Mouse (Mus musculus): ENCODE measurements around the gene F13b. TPM values are rescaled to one million over a fixed set of nuclear protein-coding genes. Genes with fewer than 3 reads are reported as not detected.

The F13b gene
- 0.06 TPM in 1 of 2 replicates, not detected in the other for polyA plus RNA-seq (2015; fragmentation: Nextera tagmentation; extraction: Ambion mirVana)

GRCm38 (mm10) chr1:139501258-139501752 is at the start of gene F13b:
Gene F13b (plus strand): TSS chr1:139501702.
- H3K4me1 ChIP-seq, result no peaks in the 10 kb centered on the region
- H3K9me3 ChIP-seq, result no peaks in the 10 kb centered on the region
- no peak within 1 kb of the TSS for H3K4me2 ChIP-seq
- H3K36me3 ChIP-seq, result no peaks in the 10 kb centered on the region
- no peak for ATAC-seq (ENCODE audit: borderline replicate concordance, extremely low read depth, low FRiP score, low TSS enrichment)
- no peak within 1 kb of the TSS for H3K27ac ChIP-seq
- no peaks in the 10 kb centered on the region for H3K27me3 ChIP-seq
- H3K4me3 ChIP-seq, result no peak within 1 kb of the TSS
- 86% methylated on average over 3 of the region's 3 CpGs for WGBS
- H3K9ac ChIP-seq, result no peak within 1 kb of the TSS

- Histone ChIP-seq H3K27me3 (no peaks in the 10 kb centered on the region), H3K4me2 (peak within 1 kb of the TSS; percentile 76), H3K36me3 (peaks cover 17% of the 10 kb centered on the region), H3K4me3 (peak within 1 kb of the TSS; percentile 64), H3K9me3 (no peaks in the 10 kb centered on the region), H3K27ac (peak within 1 kb of the TSS; percentile 54), H3K9ac (peak within 1 kb of the TSS; percentile 61), H3K4me1 (peaks cover 13% of the 10 kb centered on the region)
- peak; percentile 99 for ATAC-seq (ENCODE audit: borderline replicate concordance, extremely low read depth, low FRiP score, low TSS enrichment)
- under 1% methylated on average over 56 of the region's 65 CpGs for whole genome bisulfite sequencing
These were observed 46.9 kb upstream of the F13b start, which contains the start of gene Aspm for GRCm38 (mm10) chr1:139454340-139455225. Gene Aspm (plus strand): TSS chr1:139454772.

- H3K27ac ChIP-seq, result peak overlapping the region; percentile 54
- WGBS, result under 1% methylated on average over 17 of the region's 17 CpGs
- H3K9ac ChIP-seq, result peak overlapping the region; percentile 61
- peak overlapping the region; percentile 76 for H3K4me2 ChIP-seq
- H3K4me1 ChIP-seq, result peaks cover 13% of the 10 kb centered on the region
- peaks cover 17% of the 10 kb centered on the region for H3K36me3 ChIP-seq
- ATAC-seq (ENCODE audit: borderline replicate concordance, extremely low read depth, low FRiP score, low TSS enrichment), result peak; percentile 29
- no peaks in the 10 kb centered on the region for H3K9me3 ChIP-seq
- H3K27me3 ChIP-seq, result no peaks in the 10 kb centered on the region
- H3K4me3 ChIP-seq, result peak overlapping the region; percentile 64
These were observed 46.2 kb upstream of the F13b start for GRCm38 (mm10) chr1:139455226-139455869.

- H3K4me3 ChIP-seq, result no peak overlapping the region
- H3K27ac ChIP-seq, result no peak overlapping the region
- ATAC-seq (ENCODE audit: borderline replicate concordance, extremely low read depth, low FRiP score, low TSS enrichment), result no peak
- peaks cover 5% of the 10 kb centered on the region for H3K4me1 ChIP-seq
- H3K9ac ChIP-seq, result no peak overlapping the region
- WGBS, result 86% methylated on average over 5 of the region's 5 CpGs
- no peak overlapping the region for H3K4me2 ChIP-seq
- no peaks in the 10 kb centered on the region for H3K9me3 ChIP-seq
- H3K36me3 ChIP-seq, result peaks cover 48% of the 10 kb centered on the region
- no peaks in the 10 kb centered on the region for H3K27me3 ChIP-seq
These were observed 40.7 kb upstream of the F13b start for GRCm38 (mm10) chr1:139460807-139461206.

GRCm38 (mm10) chr1:139465936-139466335 is 35.6 kb upstream of the F13b start:
- peaks cover 66% of the 10 kb centered on the region for H3K36me3 ChIP-seq
- H3K9me3 ChIP-seq, result no peaks in the 10 kb centered on the region
- no peak overlapping the region for H3K4me2 ChIP-seq
- no peaks in the 10 kb centered on the region for H3K4me1 ChIP-seq
- no peak overlapping the region for H3K9ac ChIP-seq
- no peak overlapping the region for H3K4me3 ChIP-seq
- no peak for ATAC-seq (ENCODE audit: borderline replicate concordance, extremely low read depth, low FRiP score, low TSS enrichment)
- H3K27ac ChIP-seq, result no peak overlapping the region
- 90% methylated on average over 11 of the region's 11 CpGs for WGBS
- H3K27me3 ChIP-seq, result no peaks in the 10 kb centered on the region

GRCm38 (mm10) chr1:139478898-139479297 is 22.6 kb upstream of the F13b start:
- Histone ChIP-seq H3K4me2 (no peak overlapping the region), H3K4me1 (no peaks in the 10 kb centered on the region), H3K9me3 (no peaks in the 10 kb centered on the region), H3K36me3 (peaks cover 81% of the 10 kb centered on the region), H3K9ac (no peak overlapping the region), H3K27me3 (no peaks in the 10 kb centered on the region), H3K4me3 (no peak overlapping the region), H3K27ac (no peak overlapping the region)
- no peak for ATAC-seq (ENCODE audit: borderline replicate concordance, extremely low read depth, low FRiP score, low TSS enrichment)
- 89% methylated on average over 11 of the region's 11 CpGs for WGBS

GRCm38 (mm10) chr1:139480246-139480645 is 21.3 kb upstream of the F13b start:
- Histone ChIP-seq H3K4me3 (no peak overlapping the region), H3K9ac (no peak overlapping the region), H3K4me1 (no peaks in the 10 kb centered on the region), H3K36me3 (peaks cover 71% of the 10 kb centered on the region), H3K27me3 (no peaks in the 10 kb centered on the region), H3K27ac (no peak overlapping the region), H3K4me2 (no peak overlapping the region), H3K9me3 (no peaks in the 10 kb centered on the region)
- WGBS, result 90% methylated on average over 8 of the region's 8 CpGs
- ATAC-seq (ENCODE audit: borderline replicate concordance, extremely low read depth, low FRiP score, low TSS enrichment), result no peak

GRCm38 (mm10) chr1:139481146-139481545 is 20.4 kb upstream of the F13b start:
- Histone ChIP-seq H3K27ac (no peak overlapping the region), H3K4me1 (no peaks in the 10 kb centered on the region), H3K4me2 (no peak overlapping the region), H3K36me3 (peaks cover 62% of the 10 kb centered on the region), H3K9me3 (no peaks in the 10 kb centered on the region), H3K27me3 (no peaks in the 10 kb centered on the region), H3K4me3 (no peak overlapping the region), H3K9ac (no peak overlapping the region)
- 60% methylated on average over 4 of the region's 4 CpGs for WGBS
- ATAC-seq (ENCODE audit: borderline replicate concordance, extremely low read depth, low FRiP score, low TSS enrichment), result no peak

- 91% methylated on average over 3 of the region's 3 CpGs for WGBS
These were observed 6.9 kb upstream of the F13b start for GRCm38 (mm10) chr1:139494630-139495029.

GRCm38 (mm10) chr1:139495408-139495807 is 6.1 kb upstream of the F13b start:
- Histone ChIP-seq H3K4me3 (no peak overlapping the region), H3K27me3 (no peaks in the 10 kb centered on the region), H3K27ac (no peak overlapping the region), H3K9ac (no peak overlapping the region), H3K4me2 (no peak overlapping the region), H3K4me1 (no peaks in the 10 kb centered on the region), H3K36me3 (peaks cover 34% of the 10 kb centered on the region), H3K9me3 (no peaks in the 10 kb centered on the region)
- ATAC-seq (ENCODE audit: borderline replicate concordance, extremely low read depth, low FRiP score, low TSS enrichment), result no peak
- 82% methylated on average over 2 of the region's 2 CpGs for WGBS

More at GRCm38 (mm10) chr1:139494630-139495029, 6.9 kb upstream of the F13b start:
- no peak for ATAC-seq (ENCODE audit: borderline replicate concordance, extremely low read depth, low FRiP score, low TSS enrichment)
- Histone ChIP-seq H3K27me3 (no peaks in the 10 kb centered on the region), H3K9ac (no peak overlapping the region), H3K4me1 (no peaks in the 10 kb centered on the region), H3K36me3 (peaks cover 41% of the 10 kb centered on the region), H3K4me3 (no peak overlapping the region), H3K4me2 (no peak overlapping the region), H3K9me3 (no peaks in the 10 kb centered on the region), H3K27ac (no peak overlapping the region)

GRCm38 (mm10) chr1:139496212-139496611 is 5.3 kb upstream of the F13b start:
- H3K9me3 ChIP-seq, result no peaks in the 10 kb centered on the region
- no peak overlapping the region for H3K4me3 ChIP-seq
- 75% methylated on average over 3 of the region's 3 CpGs for WGBS
- no peak for ATAC-seq (ENCODE audit: borderline replicate concordance, extremely low read depth, low FRiP score, low TSS enrichment)
- H3K27me3 ChIP-seq, result no peaks in the 10 kb centered on the region
- no peak overlapping the region for H3K27ac ChIP-seq
- H3K36me3 ChIP-seq, result peaks cover 28% of the 10 kb centered on the region
- H3K9ac ChIP-seq, result no peak overlapping the region
- H3K4me2 ChIP-seq, result no peak overlapping the region
- H3K4me1 ChIP-seq, result no peaks in the 10 kb centered on the region

- H3K27ac ChIP-seq, result no peak overlapping the region
- H3K4me1 ChIP-seq, result no peaks in the 10 kb centered on the region
- no peaks in the 10 kb centered on the region for H3K27me3 ChIP-seq
- no peak for ATAC-seq (ENCODE audit: borderline replicate concordance, extremely low read depth, low FRiP score, low TSS enrichment)
- H3K9ac ChIP-seq, result no peak overlapping the region
- peaks cover 2% of the 10 kb centered on the region; the same call in 1 of the 2 replicates for H3K36me3 ChIP-seq
- no peak overlapping the region for H3K4me3 ChIP-seq
- no peak overlapping the region for H3K4me2 ChIP-seq
- no peaks in the 10 kb centered on the region for H3K9me3 ChIP-seq
These were observed 1.8 kb upstream of the F13b start for GRCm38 (mm10) chr1:139499751-139500150.

Data from lung, embryonic 15.5 days (tissue).